Mouse (Mus musculus): ENCODE measurements at regions not wholly inside any gene's neighbourhood (a gene's known extent, or its start where the extent isn't known, plus 50 kb on each side); places are given as distances from the start of the nearest gene placed in this dataset.

DNA sequence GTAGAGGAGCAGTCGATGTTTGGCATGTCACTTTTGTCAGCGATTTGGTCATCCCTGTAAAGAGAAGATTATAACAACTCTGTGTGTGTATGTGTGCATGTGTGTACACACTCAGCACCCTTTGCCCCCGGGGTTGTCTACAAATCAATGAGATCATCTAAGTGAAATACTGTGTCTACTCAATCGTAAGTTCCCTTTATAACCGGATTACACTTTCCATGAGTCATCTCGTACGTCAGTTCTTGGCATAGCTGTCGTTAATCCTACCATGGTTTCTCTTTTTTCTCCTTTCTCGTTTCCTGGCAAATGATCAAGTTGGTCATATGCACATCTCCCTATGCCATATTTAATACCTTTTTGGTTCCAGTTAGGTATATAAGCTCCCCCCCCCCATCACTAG is 58.7 kb upstream of the Eed start:
- TF ChIP-seq GATA1 (IDR thresholded peaks at IDR 0.05; ENCODE audit: borderline replicate concordance, low read length) (no peak), FLI1 (IDR thresholded peaks at IDR 0.05; ENCODE audit: low read length) (no peak)
